Mouse (Mus musculus) c-Kit-positive CD71-negative TER-119-negative erythroid progenitor cells, embryonic 14.5 days (primary cell): ENCODE results near the gene Pld6.

ENCODE experiments used
- DNase-seq: peaks from one replicate; pipeline ENCODE4 v3.0.0-alpha.2; 2013; ENCODE audit warnings: low read depth

The Pld6 gene

GRCm38 (mm10) chr11:59787199-59787781 lies at the start of gene Pld6:
Gene Pld6 (minus strand): TSS chr11:59787645.
- peak; percentile 59 for DNase-seq

GRCm38 (mm10) chr11:59821625-59822024 lies 34.2 kb upstream of the Pld6 start:
- no peak for DNase-seq

GRCm38 (mm10) chr11:59817916-59818315 lies 30.5 kb upstream of the Pld6 start:
- no peak for DNase-seq

GRCm38 (mm10) chr11:59815482-59816065 lies 28.1 kb upstream of the Pld6 start:
- no peak for DNase-seq

- no peak for DNase-seq
Measured at GRCm38 (mm10) chr11:59814936-59815335, 27.5 kb upstream of the Pld6 start.

- DNase-seq: no peak
Measured at GRCm38 (mm10) chr11:59814311-59814710, 26.9 kb upstream of the Pld6 start.

GRCm38 (mm10) chr11:59813276-59813675 lies 25.8 kb upstream of the Pld6 start:
- no peak for DNase-seq

GRCm38 (mm10) chr11:59811211-59811610 lies 23.8 kb upstream of the Pld6 start:
- DNase-seq: no peak

- DNase-seq: no peak
Measured at GRCm38 (mm10) chr11:59810480-59811158, 23.2 kb upstream of the Pld6 start.

- peak; percentile 65 for DNase-seq
Measured at GRCm38 (mm10) chr11:59809670-59810474, 22.4 kb upstream of the Pld6 start, which contains the start of gene Flcn. Gene Flcn (minus strand): TSS chr11:59810016.

- DNase-seq: peak; percentile 38
Measured at GRCm38 (mm10) chr11:59809071-59809669, 21.7 kb upstream of the Pld6 start.

GRCm38 (mm10) chr11:59808170-59808960 lies 20.9 kb upstream of the Pld6 start:
- no peak for DNase-seq

GRCm38 (mm10) chr11:59805656-59806055 lies 18.2 kb upstream of the Pld6 start:
- DNase-seq: no peak

- DNase-seq: no peak
Measured at GRCm38 (mm10) chr11:59805256-59805655, 17.8 kb upstream of the Pld6 start.

GRCm38 (mm10) chr11:59804409-59805110 lies 17.1 kb upstream of the Pld6 start:
- no peak for DNase-seq

- DNase-seq: no peak
Measured at GRCm38 (mm10) chr11:59803516-59803915, 16.1 kb upstream of the Pld6 start.

GRCm38 (mm10) chr11:59801881-59802280 lies 14.4 kb upstream of the Pld6 start:
- DNase-seq: no peak

- DNase-seq: no peak
Measured at GRCm38 (mm10) chr11:59800412-59800811, 13.0 kb upstream of the Pld6 start.

- DNase-seq: no peak
Measured at GRCm38 (mm10) chr11:59793390-59793789, 5.9 kb upstream of the Pld6 start.

- no peak for DNase-seq
Measured at GRCm38 (mm10) chr11:59789311-59789710, 1.9 kb upstream of the Pld6 start.
